Mouse (Mus musculus) lung, adult 18-20 months (tissue): ENCODE measurements around the gene Krt36.

Source experiments
- DNase-seq, 2 experiments: peaks; one replicate each; pipeline ENCODE4 v3.0.0; 2022; ENCODE audit warnings: mixed read lengths in 2 of 2

Krt36 gene

GRCm38 (mm10) chr11:100087861-100088260 lies 17.6 kb downstream of the Krt36 start, which contains the start of gene Krt32:
Krt32 (minus strand) TSS chr11:100088226.
- DNase-seq, result no peak

- peak in 1 of 2 experiments; percentile 37 for DNase-seq
These were observed 31.6 kb downstream of the Krt36 start for GRCm38 (mm10) chr11:100073873-100074272.

GRCm38 (mm10) chr11:100067293-100068036 lies 38.0 kb downstream of the Krt36 start:
- DNase-seq, result peak; percentile 67 to 74

GRCm38 (mm10) chr11:100066236-100067010 lies 39.0 kb downstream of the Krt36 start:
- DNase-seq, result no peak

- DNase-seq, result no peak
These were observed 46.6 kb downstream of the Krt36 start for GRCm38 (mm10) chr11:100058875-100059274.

GRCm38 (mm10) chr11:100055686-100056655 lies 49.5 kb downstream of the Krt36 start:
- DNase-seq, result peak; percentile 8 to 34
